ENCODE assay signal across 9 mouse cellular contexts in the genomic region with DNA sequence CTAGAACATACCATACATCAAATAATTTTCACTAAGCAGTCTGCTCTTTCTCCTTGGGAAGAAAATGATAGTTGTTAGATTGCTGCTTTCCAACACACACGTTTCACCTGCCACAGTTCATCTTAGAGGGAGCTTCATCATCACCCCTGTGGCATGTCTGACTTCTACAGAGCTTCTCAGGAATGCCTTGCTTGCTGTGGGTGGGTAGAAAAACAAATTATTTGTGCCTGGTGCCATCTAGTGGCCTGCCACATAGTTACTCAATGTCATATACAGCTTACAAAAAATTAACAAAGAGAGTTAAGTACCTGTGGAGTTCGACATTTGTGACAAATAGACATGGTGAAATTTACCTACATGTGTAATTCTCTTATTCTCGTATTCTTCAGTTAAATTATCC.
DNase-seq lines count a peak whose midpoint lies in the region; ATAC-seq and TF ChIP-seq lines count a peak whose summit lies in the region.
"Had no signal": no experiment of that assay in that cellular context is flagged by ENCODE, and none has a peak within 500 bp of the region (broad histone marks: within the 10 kb centered on the region; RNA-seq: fewer than 3 reads in every experiment).

No protein-coding gene starts in this region.

- DNase-seq in heart, postnatal 0 days (ENCODE audit: low spot score): peak; percentile 60
- DNase-seq in heart, postnatal 25 days (ENCODE audit: low spot score): no peak
- peak; percentile 44 for DNase-seq in R1 (ENCODE audit: low read depth, low spot score)
- peak; percentile 67 for DNase-seq in embryo, embryonic 9.5 days (ENCODE audit: extremely low spot score)
- peak; percentile 84 for DNase-seq in hindbrain, postnatal 0 days (ENCODE audit: low spot score)
- DNase-seq in left cerebral cortex, adult 18-20 months (ENCODE audit: low spot score in 2 of 2): peak; percentile 74 to 76
- peak; percentile 87 for DNase-seq in midbrain, embryonic 14.5 days
- no peak for DNase-seq in urinary bladder, adult 2 months (ENCODE audit: low spot score)

- H3K9ac ChIP-seq in heart, postnatal 0 days (replicated peaks; ENCODE audit: low read depth, low read length): no peak overlapping the region
- no peak overlapping the region for H3K9ac ChIP-seq in hindbrain, postnatal 0 days (replicated peaks; ENCODE audit: low read length)
- no peak overlapping the region for H3K9ac ChIP-seq in midbrain, embryonic 14.5 days (replicated peaks; ENCODE audit: low read length)
- H3K9ac ChIP-seq: liver, embryonic 15.5 days had no signal

- no peak overlapping the region for H3K4me2 ChIP-seq in heart, postnatal 0 days (ENCODE audit: low read depth, low read length)
- no peak overlapping the region for H3K4me2 ChIP-seq in hindbrain, postnatal 0 days (ENCODE audit: low read depth, low read length)
- no peak overlapping the region for H3K4me2 ChIP-seq in midbrain, embryonic 14.5 days (ENCODE audit: low read length)
- H3K4me2 ChIP-seq: liver, embryonic 15.5 days had no signal

- H3K27ac ChIP-seq in heart, postnatal 0 days (ENCODE audit: low read depth): no peak overlapping the region
- no peak overlapping the region for H3K27ac ChIP-seq in hindbrain, postnatal 0 days
- no peak overlapping the region for H3K27ac ChIP-seq in midbrain, embryonic 14.5 days (replicated peaks; ENCODE audit: low read depth, low read length)
- H3K27ac ChIP-seq: liver, embryonic 15.5 days had no signal

- peak; percentile 71 for TF ChIP-seq CTCF in heart, postnatal 0 days (IDR thresholded peaks at IDR 0.05; ENCODE audit: low read depth)
- peak; percentile 83 for TF ChIP-seq CTCF in hindbrain, postnatal 0 days (IDR thresholded peaks at IDR 0.05; ENCODE audit: low read depth)

- H3K4me3 ChIP-seq in heart, postnatal 0 days (ENCODE audit: low read depth, low read length): no peak overlapping the region
- H3K4me3 ChIP-seq in hindbrain, postnatal 0 days (ENCODE audit: low read length): no peak overlapping the region
- H3K4me3 ChIP-seq in midbrain, embryonic 14.5 days (replicated peaks; ENCODE audit: low read depth, low read length): no peak overlapping the region
- H3K4me3 ChIP-seq: liver, embryonic 15.5 days had no signal

- WGBS in heart, postnatal 0 days: 10% methylated on average over 3 of the region's 3 CpGs
- 22% methylated on average over 3 of the region's 3 CpGs for WGBS in hindbrain, postnatal 0 days
- WGBS in midbrain, embryonic 14.5 days: 17% methylated on average over 3 of the region's 3 CpGs

- no peaks in the 10 kb centered on the region for H3K36me3 ChIP-seq in heart, postnatal 0 days (replicated peaks; ENCODE audit: control insufficient read depth, insufficient read depth, low read length)
- peaks cover 8% of the 10 kb centered on the region; the same call in 1 of the 2 replicates for H3K36me3 ChIP-seq in hindbrain, postnatal 0 days (ENCODE audit: insufficient read depth, low read length)
- peaks cover 2% of the 10 kb centered on the region; the same call in 1 of the 2 replicates for H3K36me3 ChIP-seq in midbrain, embryonic 14.5 days (ENCODE audit: control insufficient read depth, insufficient read depth, low read length)
- H3K36me3 ChIP-seq: liver, embryonic 15.5 days had no signal

- no peaks in the 10 kb centered on the region for H3K9me3 ChIP-seq in heart, postnatal 0 days (replicated peaks; ENCODE audit: control insufficient read depth, low read length)
- no peaks in the 10 kb centered on the region for H3K9me3 ChIP-seq in hindbrain, postnatal 0 days (ENCODE audit: low read length)
- no peaks in the 10 kb centered on the region for H3K9me3 ChIP-seq in midbrain, embryonic 14.5 days (ENCODE audit: control insufficient read depth, low read length)
- H3K9me3 ChIP-seq: liver, embryonic 15.5 days had no signal

- no peak for TF ChIP-seq EP300 in heart, postnatal 0 days (IDR thresholded peaks at IDR 0.05; ENCODE audit: low read depth)

- intact Hi-C loops in heart, postnatal 25 days (cut with DNase I): no loop called here

- H3K4me1 ChIP-seq in heart, postnatal 0 days (ENCODE audit: control insufficient read depth, insufficient read depth): no peaks in the 10 kb centered on the region
- H3K4me1 ChIP-seq in hindbrain, postnatal 0 days (ENCODE audit: insufficient read depth, low read length): no peaks in the 10 kb centered on the region
- H3K4me1 ChIP-seq in midbrain, embryonic 14.5 days (ENCODE audit: control insufficient read depth, insufficient read depth, low read length): no peaks in the 10 kb centered on the region
- H3K4me1 ChIP-seq: liver, embryonic 15.5 days had no signal

- no peaks in the 10 kb centered on the region for H3K27me3 ChIP-seq in heart, postnatal 0 days (ENCODE audit: control insufficient read depth, insufficient read depth, low read length)
- H3K27me3 ChIP-seq in hindbrain, postnatal 0 days (ENCODE audit: insufficient read depth, low read length): no peaks in the 10 kb centered on the region
- no peaks in the 10 kb centered on the region for H3K27me3 ChIP-seq in midbrain, embryonic 14.5 days (ENCODE audit: control insufficient read depth, insufficient read depth, low read length)
- H3K27me3 ChIP-seq: liver, embryonic 15.5 days had no signal

- no peak; the same call in 1 of the 2 replicates for ATAC-seq in heart, postnatal 0 days (ENCODE audit: insufficient read depth, low read depth)
- ATAC-seq in hindbrain, postnatal 0 days: peak; percentile 83
- ATAC-seq in midbrain, embryonic 14.5 days (ENCODE audit: low FRiP score, low TSS enrichment): peak; percentile 68; the same call in 1 of the 2 replicates

Comparison
In these comparisons a context has a peak if more than half of its experiments do, and no peak if none do; other contexts are left out.
1. DNase-seq: peak in heart, postnatal 0 days (single experiment), R1 (single experiment), embryo, embryonic 9.5 days (single experiment), hindbrain, postnatal 0 days (single experiment), left cerebral cortex, adult 18-20 months (2 of 2) and midbrain, embryonic 14.5 days (single experiment); none in heart, postnatal 25 days (single experiment) and urinary bladder, adult 2 months (single experiment).